Mouse (Mus musculus) embryo, embryonic 11.5 days (tissue): ENCODE data around the gene Tbc1d16.

Source experiments
- DNase-seq: peaks from one replicate; pipeline ENCODE4 v3.0.0-alpha.2; 2012; ENCODE audit warnings: low read depth, low spot score

Tbc1d16 gene

DNA sequence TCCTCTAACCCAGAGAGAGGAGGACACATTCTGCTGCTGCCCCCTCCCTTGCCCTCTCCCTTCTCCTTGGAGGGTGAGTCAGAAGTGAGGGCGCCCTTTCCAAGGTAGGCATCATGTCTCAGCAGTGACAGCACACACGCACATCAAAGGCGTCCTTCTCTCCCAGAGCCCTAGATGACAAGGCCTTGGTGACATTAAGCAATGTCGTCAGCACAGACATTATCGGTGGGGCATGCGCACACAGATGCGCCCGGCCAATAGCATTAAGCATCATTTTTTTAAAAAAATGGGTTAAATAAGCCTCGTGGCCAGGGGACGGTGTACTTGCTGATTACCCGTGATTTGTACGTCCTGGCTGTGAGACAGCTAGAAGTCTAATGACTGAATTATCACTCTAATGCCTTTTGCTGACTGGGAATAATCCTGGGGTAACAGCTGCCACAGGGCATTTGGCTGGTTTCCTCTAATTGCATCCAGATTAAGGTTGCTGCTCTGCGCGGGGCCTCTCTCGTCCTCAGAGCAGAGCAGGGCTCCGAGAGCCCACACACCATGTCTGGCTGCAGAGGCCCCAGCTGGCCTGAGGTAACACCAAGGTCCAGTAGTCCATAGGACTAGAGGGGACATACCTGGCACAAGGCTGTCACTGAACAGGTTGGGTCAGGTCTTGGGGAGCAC is 83.4 kb downstream of the Tbc1d16 start:
- DNase-seq, result no peak

DNA sequence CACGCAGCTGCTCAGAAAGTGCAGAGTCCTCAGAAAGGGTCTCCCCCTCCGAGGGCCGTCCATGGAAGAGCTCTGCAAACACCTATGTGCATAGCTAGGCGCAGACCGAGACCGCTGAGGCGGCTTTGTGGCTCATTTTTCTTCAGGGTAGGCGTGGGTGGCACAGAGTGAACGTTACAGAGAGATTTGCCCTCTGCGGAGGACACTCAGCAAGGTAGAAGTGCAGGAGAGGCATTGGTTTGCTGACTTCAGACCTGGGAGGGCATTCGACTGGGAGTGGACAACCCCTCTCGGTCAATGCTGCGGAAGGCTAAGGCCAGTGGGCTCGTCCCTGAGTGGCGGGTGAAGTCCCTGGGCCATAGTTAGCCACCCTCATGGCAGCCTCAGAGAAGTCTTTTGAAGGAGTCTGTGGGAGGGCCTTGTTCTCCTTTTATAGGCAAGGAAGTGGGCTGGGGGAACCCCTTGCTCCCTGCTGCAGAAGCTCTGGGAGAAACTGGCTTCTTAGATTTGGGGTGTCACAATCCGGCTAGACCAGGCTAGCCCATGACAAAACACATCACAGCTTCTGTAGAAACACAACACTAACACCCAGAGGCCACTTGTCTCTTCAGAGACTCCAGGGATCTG is 84.8 kb downstream of the Tbc1d16 start:
- DNase-seq, result no peak

- no peak for DNase-seq
Observed at GRCm38 (mm10) chr11:119142615-119143014, 85.7 kb downstream of the Tbc1d16 start.

DNA sequence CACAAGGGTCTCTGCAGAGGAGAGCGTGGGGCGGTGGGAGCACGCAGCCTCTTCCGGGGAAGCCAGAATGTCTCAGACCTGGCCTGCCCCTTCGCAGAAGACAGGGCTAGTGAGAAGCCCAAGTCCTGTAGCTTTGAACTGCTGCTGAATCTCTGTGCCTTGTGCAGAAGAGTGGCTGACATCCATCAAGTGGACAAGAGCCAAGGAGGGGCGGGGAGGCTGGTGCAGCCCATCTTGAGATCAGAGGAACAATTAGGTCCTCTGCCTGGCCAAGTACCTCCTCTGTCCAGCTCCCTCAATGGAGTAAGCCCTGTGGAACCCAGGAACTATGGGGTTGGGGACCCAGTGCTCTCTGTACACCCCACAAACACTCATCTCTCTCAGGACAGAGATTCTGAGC is 89.3 kb downstream of the Tbc1d16 start:
- no peak for DNase-seq

DNA sequence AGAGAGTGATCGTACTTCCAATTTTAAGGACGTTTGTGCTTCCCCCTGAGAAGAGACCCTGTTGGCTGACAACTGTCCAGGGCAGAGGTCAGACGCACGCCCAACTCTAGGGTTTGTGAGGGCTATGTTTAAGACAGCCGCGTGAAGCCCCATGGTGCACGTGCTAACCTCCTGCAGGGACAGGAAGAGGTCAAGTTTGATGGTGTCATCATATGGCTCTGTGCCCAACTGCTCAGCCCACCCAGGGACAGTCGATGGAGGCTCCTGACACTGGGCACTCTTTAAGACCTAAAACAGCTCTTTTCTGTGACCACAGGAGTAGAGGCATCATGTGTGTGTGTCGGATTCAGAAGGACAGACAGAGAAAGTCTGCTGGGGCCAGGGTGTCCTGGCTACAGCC is 90.1 kb downstream of the Tbc1d16 start:
- DNase-seq, result no peak

DNA sequence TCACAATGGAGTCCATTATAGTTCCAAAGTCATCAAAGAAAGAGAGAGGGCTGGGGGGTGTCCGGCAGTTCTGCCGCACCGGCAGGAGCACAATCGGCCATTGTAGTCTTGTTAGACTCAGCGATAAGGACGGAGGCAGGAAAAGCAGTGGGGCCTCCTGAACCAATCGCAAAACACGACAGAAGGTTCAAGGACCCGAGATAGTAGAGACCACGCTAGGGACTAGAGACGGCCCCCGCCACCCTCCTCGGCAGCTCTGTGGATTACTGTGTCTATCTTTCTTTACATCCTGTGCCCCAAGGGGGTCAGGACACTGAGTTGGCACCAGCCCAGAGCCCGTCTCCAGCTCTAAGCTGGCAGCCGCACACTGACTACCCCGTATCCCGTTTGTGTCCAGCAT is 93.7 kb downstream of the Tbc1d16 start:
- DNase-seq, result no peak

GRCm38 (mm10) chr11:119133437-119134221 is 94.7 kb downstream of the Tbc1d16 start:
- no peak for DNase-seq

- DNase-seq, result no peak
Observed at GRCm38 (mm10) chr11:119132198-119133035, 95.9 kb downstream of the Tbc1d16 start.

DNA sequence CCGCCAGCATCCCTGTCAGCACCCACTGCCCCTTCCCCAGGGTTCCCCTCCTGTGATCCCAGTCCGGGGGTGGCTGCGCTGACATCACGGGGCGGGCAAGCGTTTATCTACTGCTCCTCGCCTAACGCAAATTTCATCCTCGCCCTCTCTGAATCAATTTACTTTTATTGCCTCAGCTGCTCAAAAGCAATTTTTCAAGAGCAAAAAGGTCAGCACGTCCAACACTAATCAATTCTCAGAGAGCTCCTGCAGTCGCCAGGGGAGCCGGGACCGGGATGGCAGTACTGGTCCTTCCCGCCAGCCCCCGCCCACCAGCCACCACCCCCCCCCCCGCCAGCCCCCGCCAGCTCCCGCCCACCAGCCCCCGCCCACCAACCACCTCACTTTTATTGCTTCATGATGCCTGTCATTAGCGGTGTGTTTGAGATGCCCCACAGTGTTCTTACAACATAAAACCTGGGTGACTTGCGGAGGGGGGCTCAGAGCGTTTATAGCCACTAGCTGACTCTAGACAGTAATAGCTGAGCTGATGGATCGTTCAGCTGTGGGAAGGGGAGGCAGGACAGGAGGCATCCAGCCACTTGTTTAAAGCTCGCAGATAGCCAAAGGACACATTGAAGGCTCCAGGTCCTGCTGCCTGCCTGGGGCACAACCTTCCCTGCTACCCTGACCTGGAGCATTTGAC is 98.1 kb downstream of the Tbc1d16 start:
- no peak for DNase-seq

GRCm38 (mm10) chr11:119129281-119130058 is 98.8 kb downstream of the Tbc1d16 start:
- DNase-seq, result no peak

- no peak for DNase-seq
Observed at GRCm38 (mm10) chr11:119128668-119129280, 99.5 kb downstream of the Tbc1d16 start.

GRCm38 (mm10) chr11:119127686-119128473 is 100.4 kb downstream of the Tbc1d16 start:
- DNase-seq, result no peak

DNA sequence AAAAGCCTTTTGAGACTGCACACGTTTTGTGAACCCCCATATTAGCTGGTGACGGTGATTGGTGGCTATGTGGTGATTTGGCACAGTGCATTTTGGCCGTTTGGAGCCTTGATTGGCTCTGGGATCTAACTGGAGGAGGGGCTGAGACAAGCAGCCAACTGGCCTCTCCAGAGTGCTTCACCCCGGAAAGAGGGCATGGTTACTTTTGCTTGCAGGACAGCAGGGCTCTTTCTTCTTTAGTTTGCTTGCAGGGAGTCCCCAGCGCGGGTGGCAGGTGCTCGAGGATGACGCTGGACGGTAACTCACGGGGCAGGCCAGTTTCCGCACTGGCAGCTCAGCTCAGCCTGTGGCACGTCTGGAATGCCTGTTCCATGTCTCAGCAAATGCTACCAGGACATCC is 101.2 kb downstream of the Tbc1d16 start:
- DNase-seq, result no peak

- peak; percentile 51 for DNase-seq
Observed at GRCm38 (mm10) chr11:119125929-119126861, 102.1 kb downstream of the Tbc1d16 start.

DNA sequence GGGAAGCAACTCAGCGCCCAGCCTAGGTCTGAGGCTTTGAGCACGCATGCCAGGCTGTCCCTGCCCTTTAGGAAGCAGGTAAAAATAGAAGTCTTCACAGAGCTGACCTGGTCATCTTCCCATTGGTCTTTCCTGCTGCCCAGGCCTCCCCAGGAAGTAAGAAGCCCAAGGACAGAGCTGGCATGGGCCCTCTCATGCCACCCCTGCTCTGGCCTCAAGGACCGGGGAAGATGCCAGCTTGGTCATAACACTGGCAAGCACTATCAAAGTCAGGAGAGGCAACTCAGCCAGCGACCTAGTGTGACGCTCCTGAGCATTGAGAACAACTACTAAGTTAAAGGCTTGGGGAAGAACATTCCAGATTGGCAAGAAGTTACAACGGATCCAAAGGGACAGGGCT is 103.8 kb downstream of the Tbc1d16 start:
- DNase-seq, result no peak

GRCm38 (mm10) chr11:119123522-119124319 is 104.6 kb downstream of the Tbc1d16 start:
- DNase-seq, result no peak

DNA sequence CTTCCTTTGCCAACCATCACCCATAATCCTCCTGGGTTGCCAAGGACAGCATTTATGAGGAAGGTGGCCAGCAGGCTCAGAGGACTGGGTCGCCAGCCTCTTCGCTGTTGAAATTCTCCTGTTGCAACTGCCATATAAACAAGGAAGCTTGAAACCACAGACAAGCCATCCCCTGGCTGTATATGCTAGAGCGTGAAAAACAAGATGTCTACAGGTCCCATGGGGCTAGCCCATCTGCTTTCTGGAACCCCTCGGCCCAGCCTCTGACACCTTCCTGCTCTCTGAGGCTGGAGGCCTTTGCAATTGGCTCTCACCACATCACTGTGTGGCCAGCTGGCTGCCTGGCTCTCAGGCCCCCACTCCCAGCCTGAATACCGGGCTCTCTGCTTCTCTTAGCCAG is 105.9 kb downstream of the Tbc1d16 start:
- DNase-seq, result no peak
